Mouse (Mus musculus) ovary, adult 2 months (tissue): ENCODE measurements around the gene Raly. TPM values are rescaled to one million over a fixed set of nuclear protein-coding genes. Genes with fewer than 3 reads are reported as not detected.

Experiments
- polyA plus RNA-seq: library from polyadenylated mRNA; depleted of rRNA; stranded (reverse); fragments of >200 nt; gene quantifications from 2 replicates; pipeline ENCODE4 v1.2.3, GENCODE M21; 2012; rRNA removed

Raly gene
- 361 and 481 TPM in 2 replicates for polyA plus RNA-seq

DNA sequence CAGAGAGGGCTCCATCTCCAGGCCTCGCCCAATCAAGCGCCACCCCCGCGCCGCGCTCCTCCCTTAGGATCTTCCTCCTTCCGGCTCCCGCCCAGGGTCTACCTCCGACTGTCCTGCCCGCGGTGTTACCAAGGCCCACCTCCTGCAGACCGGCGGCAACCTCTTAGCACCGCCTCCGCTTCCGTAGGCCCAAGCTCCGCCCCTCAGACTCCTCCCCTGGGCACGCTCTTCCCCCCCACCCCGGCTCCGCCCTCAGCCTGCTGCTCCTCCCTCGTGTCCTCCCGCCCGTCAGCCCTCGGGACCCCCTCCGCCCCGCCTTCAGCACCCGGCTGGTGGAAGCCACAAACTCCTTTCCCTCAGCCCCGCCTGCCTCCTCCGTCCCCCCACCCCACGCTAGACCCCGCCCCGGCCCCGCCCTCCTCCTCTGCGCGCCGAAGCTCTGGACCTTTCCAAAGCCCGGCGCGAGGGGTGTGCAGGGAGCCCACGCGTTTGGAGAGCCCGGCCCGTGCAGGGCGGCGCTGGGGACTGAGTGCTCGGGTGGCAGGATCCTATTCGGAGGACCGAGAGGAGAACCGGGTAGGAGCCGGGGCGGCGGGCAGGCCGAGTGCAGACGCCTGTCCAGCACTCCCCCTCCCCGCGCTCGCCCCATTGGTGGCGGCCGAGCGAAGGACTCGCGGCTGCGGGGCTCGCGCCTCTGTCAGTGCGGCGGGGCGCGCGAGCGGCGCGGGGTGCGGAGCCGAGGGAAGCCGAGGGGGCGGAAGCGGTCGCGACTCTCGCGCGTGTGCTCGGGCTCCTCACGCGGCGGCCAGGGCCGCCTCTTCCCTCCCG lies at the start of gene Raly, which contains the start of gene a:
Raly (plus strand) TSS at position 441 of the 828 bp plus-strand sequence.
a (plus strand) TSS at position 747 of the 828 bp plus-strand sequence.

GRCm38 (mm10) chr2:154769930-154770329 lies 21.0 kb upstream of the Raly start, which contains the start of gene Gm14214:
Gene Gm14214 (minus strand): TSS chr2:154770030.

GRCm38 (mm10) chr2:154892201-154893044 lies 101.5 kb downstream of the Raly start, which contains the start of gene Eif2s2:
Gene Eif2s2 (minus strand): TSS chr2:154892935.

Other genes starting within 250 kb of the Raly start
- 0.26 and 0.47 TPM in 2 replicates for gene 1700003F12Rik, start 244.0 kb upstream of the Raly start, polyA plus RNA-seq
- 0.10 TPM in 1 of 2 replicates, not detected in the other for gene Actl10, start 239.3 kb upstream of the Raly start, polyA plus RNA-seq
- gene Necab3, start 232.2 kb upstream of the Raly start, polyA plus RNA-seq, result 3.2 and 4.2 TPM in 2 replicates
- gene E2f1, start 221.2 kb upstream of the Raly start, polyA plus RNA-seq, result 27.7 and 43.1 TPM in 2 replicates
- gene Pxmp4, start 187.4 kb upstream of the Raly start, polyA plus RNA-seq, result 27.0 and 34.1 TPM in 2 replicates
- 9.1 and 10.9 TPM in 2 replicates for gene Zfp341, start 177.8 kb upstream of the Raly start, polyA plus RNA-seq
- 1.0 and 2.4 TPM in 2 replicates for gene 4930519P11Rik, start 177.7 kb upstream of the Raly start, polyA plus RNA-seq
- 96.2 and 109 TPM in 2 replicates for gene Chmp4b, start 139.4 kb upstream of the Raly start, polyA plus RNA-seq
- gene Gm14214, start 21.1 kb upstream of the Raly start, polyA plus RNA-seq, result not detected in 2 replicates
- 0.39 and 0.57 TPM in 2 replicates for gene a, start 306 bp downstream of the Raly start, polyA plus RNA-seq
- 3.4 and 3.9 TPM in 2 replicates for gene Eif2s2, start 101.8 kb downstream of the Raly start, polyA plus RNA-seq
- gene Gm14226, start 227.2 kb downstream of the Raly start, polyA plus RNA-seq, result 5.1 and 8.4 TPM in 2 replicates